Mouse (Mus musculus): Measurements from ENCODE around the gene Hsd3b7. TPM values are rescaled to one million over a fixed set of nuclear protein-coding genes. Genes with fewer than 3 reads are reported as not detected.

The Hsd3b7 gene
- total RNA-seq, 1 experiment, result 14.7 TPM

DNA sequence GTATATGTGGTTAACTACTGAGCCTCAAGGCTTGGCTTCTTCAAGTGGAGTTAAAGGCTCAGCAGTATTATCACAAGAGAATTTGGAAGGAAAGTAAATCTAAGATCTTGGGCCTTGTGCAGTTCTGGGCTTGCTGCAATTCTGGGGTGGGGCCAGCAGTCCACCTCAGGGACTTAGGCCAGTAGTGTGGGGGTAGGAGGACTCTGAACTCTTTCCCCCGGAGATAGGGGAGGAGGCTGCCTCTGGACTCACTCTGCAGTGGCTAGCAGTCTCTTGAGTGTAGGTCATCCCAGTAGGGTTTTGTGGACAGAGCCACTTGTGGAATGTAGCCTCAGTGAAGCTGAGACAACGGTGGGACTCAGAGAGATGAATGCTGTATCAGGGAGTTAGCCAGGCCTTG lies 34.6 kb upstream of the Hsd3b7 start:
- TF ChIP-seq ZNF384 (IDR thresholded peaks at IDR 0.05; ENCODE audit: low read depth, low read length), result no peak
- no peak for TF ChIP-seq ZC3H11A (IDR thresholded peaks at IDR 0.05; ENCODE audit: borderline replicate concordance, low read depth, low read length)
- no peak for TF ChIP-seq CHD2 (IDR thresholded peaks at IDR 0.05; ENCODE audit: low read depth, low read length)
- TF ChIP-seq MAFK (IDR thresholded peaks at IDR 0.05; ENCODE audit: insufficient read depth, low read depth, low read length), result no peak
- TF ChIP-seq HCFC1 (IDR thresholded peaks at IDR 0.05; ENCODE audit: borderline replicate concordance, insufficient read depth, low read length), result no peak
- no peaks in the 10 kb centered on the region for H3K9me3 ChIP-seq (ENCODE audit: control insufficient read depth, insufficient read depth, low read depth, low read length)
- in situ Hi-C loops (cut with MboI; ENCODE audit: low sequenced_read_pairs in 2 of 2, unreplicated experiment in 2 of 2), result no loop called here
- H3K9ac ChIP-seq (ENCODE audit: insufficient read depth, low read depth, low read length, poor library complexity, severe bottlenecking), result no peak overlapping the region
- no peak overlapping the region for H3K4me3 ChIP-seq (ENCODE audit: insufficient read depth in 1 of 2, low read depth in 1 of 2, low read length in 2 of 2, poor library complexity in 1 of 2, severe bottlenecking in 1 of 2)
- H3K4me1 ChIP-seq (ENCODE audit: control insufficient read depth in 2 of 2, insufficient read depth in 2 of 2, low read length in 2 of 2, poor library complexity in 1 of 2), result peaks cover 0 to 17% of the 10 kb centered on the region in 2 experiments; a peak in 2 of 4 replicates
- no peak for DNase-seq (ENCODE audit: low read depth, low spot score)
- H3K27ac ChIP-seq (ENCODE audit: insufficient read depth, low read depth, low read length, poor library complexity, severe bottlenecking), result no peak overlapping the region
- H3K36me3 ChIP-seq (ENCODE audit: control insufficient read depth, insufficient read depth, low read length, poor library complexity, severe bottlenecking), result peaks cover 38% of the 10 kb centered on the region

DNA sequence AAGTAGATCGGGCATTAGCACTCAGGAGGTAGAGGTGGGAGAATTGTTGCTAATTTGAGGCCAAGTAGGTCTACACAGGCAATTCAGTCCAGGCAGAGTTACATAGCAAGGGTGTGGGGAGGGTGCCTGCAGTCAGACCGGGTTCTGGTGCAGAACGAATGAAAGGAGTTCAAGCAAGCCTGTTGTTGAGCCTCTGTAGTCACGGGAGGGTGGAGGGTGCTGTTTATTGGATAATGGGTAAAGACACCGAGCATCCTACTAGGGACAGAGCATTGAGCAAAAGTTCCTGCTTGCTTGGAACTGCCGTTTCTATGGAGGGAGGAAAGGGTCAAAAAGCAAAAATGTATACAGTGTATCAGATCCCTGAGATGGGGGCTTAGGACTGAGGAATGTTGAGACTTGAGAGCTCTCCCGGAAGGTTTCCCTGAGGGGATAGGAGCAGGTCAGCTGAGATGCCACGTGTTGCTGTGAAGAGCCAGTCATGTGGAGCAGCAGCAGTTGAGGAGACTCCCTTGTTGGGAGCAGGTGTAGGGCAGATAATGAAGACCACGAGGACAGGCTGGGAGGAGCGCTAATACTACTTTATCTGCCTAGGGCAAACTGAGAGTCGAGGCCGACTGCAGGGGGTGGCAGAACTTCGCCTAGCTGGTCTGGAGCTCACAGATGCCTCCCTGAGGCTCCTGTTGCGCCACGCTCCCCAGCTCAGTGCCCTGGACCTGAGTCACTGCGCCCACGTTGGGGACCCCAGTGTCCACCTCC lies 33.4 kb upstream of the Hsd3b7 start:
- Histone ChIP-seq H3K4me3 (ENCODE audit: insufficient read depth in 1 of 2, low read depth in 1 of 2, low read length in 2 of 2, poor library complexity in 1 of 2, severe bottlenecking in 1 of 2) (peak overlapping the region in 1 of 2 experiments; percentile 42; a peak in 2 of 4 replicates), H3K4me1 (ENCODE audit: control insufficient read depth in 2 of 2, insufficient read depth in 2 of 2, low read length in 2 of 2, poor library complexity in 1 of 2) (peaks cover 0 to 17% of the 10 kb centered on the region in 2 experiments; a peak in 2 of 4 replicates), H3K9me3 (ENCODE audit: control insufficient read depth, insufficient read depth, low read depth, low read length) (no peaks in the 10 kb centered on the region), H3K36me3 (ENCODE audit: control insufficient read depth, insufficient read depth, low read length, poor library complexity, severe bottlenecking) (peaks cover 30% of the 10 kb centered on the region), H3K9ac (ENCODE audit: insufficient read depth, low read depth, low read length, poor library complexity, severe bottlenecking) (peak overlapping the region; percentile 57), H3K27ac (ENCODE audit: insufficient read depth, low read depth, low read length, poor library complexity, severe bottlenecking) (peak overlapping the region; percentile 59; the same call in 1 of the 2 replicates)
- in situ Hi-C loops (cut with MboI; ENCODE audit: low sequenced_read_pairs in 2 of 2, unreplicated experiment in 2 of 2), result no loop called here
- TF ChIP-seq CHD2 (IDR thresholded peaks at IDR 0.05; ENCODE audit: low read depth, low read length), result no peak
- TF ChIP-seq HCFC1 (IDR thresholded peaks at IDR 0.05; ENCODE audit: borderline replicate concordance, insufficient read depth, low read length), result no peak
- TF ChIP-seq ZC3H11A (IDR thresholded peaks at IDR 0.05; ENCODE audit: borderline replicate concordance, low read depth, low read length), result no peak
- no peak for DNase-seq (ENCODE audit: low read depth, low spot score)

DNA sequence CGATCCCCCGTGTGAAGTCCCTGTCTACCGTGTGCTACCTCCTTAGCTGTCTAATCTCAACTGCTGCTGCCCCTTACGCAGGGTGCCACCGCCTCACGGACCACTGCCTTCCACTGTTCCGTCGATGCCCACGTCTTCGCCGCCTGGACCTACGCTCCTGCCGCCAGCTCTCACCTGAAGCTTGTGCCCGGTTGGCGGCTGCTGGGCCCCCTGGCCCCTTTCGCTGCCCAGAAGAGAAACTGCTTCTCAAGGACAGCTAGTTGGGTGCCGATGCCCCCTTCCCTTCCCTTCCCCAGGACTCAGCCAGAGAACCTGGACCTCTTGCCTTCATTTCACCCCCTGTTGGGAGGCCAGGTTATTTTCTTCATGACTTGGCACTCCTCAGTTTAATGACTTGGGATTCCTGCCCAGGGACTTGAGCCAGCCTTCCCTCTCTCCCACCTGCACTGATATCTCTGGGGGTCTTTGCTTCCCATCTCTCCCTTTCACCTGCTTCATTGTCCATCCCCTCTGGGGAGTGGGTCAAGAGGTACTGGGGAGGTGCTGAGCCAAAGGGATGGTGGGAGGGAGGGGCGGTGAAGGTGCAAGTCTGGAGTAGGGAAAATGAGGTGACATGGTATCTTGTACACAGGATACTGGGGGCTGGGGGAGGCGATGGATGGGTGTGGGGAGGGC lies 32.6 kb upstream of the Hsd3b7 start:
- Histone ChIP-seq H3K4me1 (ENCODE audit: control insufficient read depth in 2 of 2, insufficient read depth in 2 of 2, low read length in 2 of 2, poor library complexity in 1 of 2) (peaks cover 0 to 17% of the 10 kb centered on the region in 2 experiments; a peak in 2 of 4 replicates), H3K27ac (ENCODE audit: insufficient read depth, low read depth, low read length, poor library complexity, severe bottlenecking) (peak overlapping the region; percentile 59), H3K9me3 (ENCODE audit: control insufficient read depth, insufficient read depth, low read depth, low read length) (no peaks in the 10 kb centered on the region), H3K9ac (ENCODE audit: insufficient read depth, low read depth, low read length, poor library complexity, severe bottlenecking) (peak overlapping the region; percentile 57), H3K4me3 (ENCODE audit: insufficient read depth in 1 of 2, low read depth in 1 of 2, low read length in 2 of 2, poor library complexity in 1 of 2, severe bottlenecking in 1 of 2) (peak overlapping the region; percentile 10 to 42; a peak in 2 of 4 replicates), H3K36me3 (ENCODE audit: control insufficient read depth, insufficient read depth, low read length, poor library complexity, severe bottlenecking) (peaks cover 26% of the 10 kb centered on the region)
- TF ChIP-seq CHD2 (IDR thresholded peaks at IDR 0.05; ENCODE audit: low read depth, low read length) (no peak), HCFC1 (IDR thresholded peaks at IDR 0.05; ENCODE audit: borderline replicate concordance, insufficient read depth, low read length) (no peak)
- DNase-seq (ENCODE audit: low read depth, low spot score), result no peak
- in situ Hi-C loops (cut with MboI; ENCODE audit: low sequenced_read_pairs in 2 of 2, unreplicated experiment in 2 of 2), result no loop called here

DNA sequence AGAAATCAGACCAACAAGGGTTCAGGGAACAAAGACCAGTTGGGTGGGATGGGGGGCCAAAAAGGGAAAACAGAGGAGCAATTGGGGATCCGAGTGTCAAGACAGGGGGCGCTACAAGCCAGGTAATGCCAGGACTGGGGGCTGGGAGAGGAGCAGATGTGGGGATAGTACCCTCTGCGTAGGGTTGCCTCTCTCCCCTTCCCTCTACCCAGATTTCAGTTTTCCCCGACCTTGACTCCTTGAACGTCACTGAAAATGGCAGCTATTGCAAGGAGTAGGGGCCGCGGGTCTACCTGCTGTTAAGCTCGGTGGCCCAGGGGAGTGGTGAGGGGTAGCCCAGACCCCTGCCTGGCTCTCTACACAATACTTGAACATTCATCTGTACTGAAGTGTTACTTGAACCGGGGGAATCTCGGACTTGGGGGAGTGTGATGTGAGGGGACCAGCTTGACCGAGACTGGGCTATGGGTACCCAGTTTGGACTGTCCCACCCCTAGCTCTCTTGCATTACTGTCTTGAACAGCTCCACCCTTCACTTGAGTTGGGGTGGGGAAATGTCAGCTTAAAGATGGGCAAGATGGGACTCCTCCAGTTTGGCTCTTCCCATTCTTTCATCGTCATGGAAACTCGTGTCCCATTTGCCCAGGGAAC lies 31.9 kb upstream of the Hsd3b7 start:
- Histone ChIP-seq H3K27ac (ENCODE audit: insufficient read depth, low read depth, low read length, poor library complexity, severe bottlenecking) (peak overlapping the region; percentile 51), H3K9ac (ENCODE audit: insufficient read depth, low read depth, low read length, poor library complexity, severe bottlenecking) (no peak overlapping the region), H3K36me3 (ENCODE audit: control insufficient read depth, insufficient read depth, low read length, poor library complexity, severe bottlenecking) (peaks cover 24% of the 10 kb centered on the region), H3K4me3 (ENCODE audit: insufficient read depth in 1 of 2, low read depth in 1 of 2, low read length in 2 of 2, poor library complexity in 1 of 2, severe bottlenecking in 1 of 2) (peak overlapping the region in 1 of 2 experiments; percentile 42; a peak in 2 of 4 replicates), H3K4me1 (ENCODE audit: control insufficient read depth in 2 of 2, insufficient read depth in 2 of 2, low read length in 2 of 2, poor library complexity in 1 of 2) (peaks cover 0 to 17% of the 10 kb centered on the region in 2 experiments; a peak in 2 of 4 replicates), H3K9me3 (ENCODE audit: control insufficient read depth, insufficient read depth, low read depth, low read length) (no peaks in the 10 kb centered on the region)
- in situ Hi-C loops (cut with MboI; ENCODE audit: low sequenced_read_pairs in 2 of 2, unreplicated experiment in 2 of 2), result no loop called here
- TF ChIP-seq CHD2 (IDR thresholded peaks at IDR 0.05; ENCODE audit: low read depth, low read length), result no peak
- no peak for DNase-seq (ENCODE audit: low read depth, low spot score)

Data from ES-E14 (cell line).